In the genomic region with DNA sequence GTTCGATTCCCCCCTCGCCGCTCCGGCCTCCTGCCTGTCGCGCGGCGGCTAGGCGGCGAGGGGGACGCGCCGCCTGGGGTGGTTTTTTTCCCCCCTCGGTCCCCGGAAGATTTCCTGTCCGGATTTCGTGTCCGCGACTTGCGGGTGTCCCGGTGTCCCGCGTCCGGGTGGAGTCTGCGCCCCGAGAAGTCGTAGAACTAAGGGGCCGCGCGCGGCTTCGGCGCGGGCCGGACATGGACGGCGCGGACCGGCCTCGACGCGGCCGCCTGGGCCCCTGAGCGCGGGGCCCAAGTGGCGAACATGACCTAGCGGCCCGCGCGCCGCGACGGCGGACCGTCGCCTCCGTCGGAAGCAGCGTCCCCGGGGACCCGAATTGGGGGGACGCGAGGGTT, we compare ENCODE assay signal across 8 mouse cellular contexts. TPM values are rescaled to one million over a fixed set of nuclear protein-coding genes. Genes with fewer than 3 reads are reported as not detected.
A peak's percentile ranks its signal among the peaks of the same experiment; 100 is the strongest.
DNase-seq lines count a peak whose midpoint lies in the region; ATAC-seq and TF ChIP-seq lines count a peak whose summit lies in the region.

No protein-coding gene starts in this region.

- DNase-seq in gastrocnemius, adult 2 months: no peak
- DNase-seq in gastrocnemius, postnatal 4 days (ENCODE audit: low spot score in 2 of 2): no peak
- no peak for DNase-seq in thymus, adult 2 months
- no peak for DNase-seq in thymus, postnatal 4 days
- peak; percentile 87 for DNase-seq in testis, postnatal 14 days (ENCODE audit: low spot score)
- no peak for DNase-seq in spleen, postnatal 10 days (ENCODE audit: low spot score in 2 of 2)
- no peak for DNase-seq in right cerebral cortex, postnatal 36 days (ENCODE audit: low spot score in 2 of 2)

- H3K36me3 ChIP-seq in thymus, adult 2 months (ENCODE audit: control insufficient read depth, insufficient read depth, low read length): no peaks in the 10 kb centered on the region
- H3K36me3 ChIP-seq in liver, embryonic 12.5 days: peaks cover 40% of the 10 kb centered on the region

- no peaks in the 10 kb centered on the region for H3K9me3 ChIP-seq in liver, embryonic 12.5 days (replicated peaks)

- peak overlapping the region; percentile 100 for H3K4me3 ChIP-seq in gastrocnemius, adult 2 months
- peak overlapping the region; percentile 73 for H3K4me3 ChIP-seq in thymus, adult 2 months (ENCODE audit: control insufficient read depth, insufficient read depth, low read length)
- peak overlapping the region; percentile 94 for H3K4me3 ChIP-seq in liver, embryonic 12.5 days

- ATAC-seq in liver, embryonic 12.5 days: no peak

- H3K27me3 ChIP-seq in thymus, adult 2 months (ENCODE audit: control insufficient read depth, insufficient read depth, low read length): no peaks in the 10 kb centered on the region
- H3K27me3 ChIP-seq in liver, embryonic 12.5 days (replicated peaks): no peaks in the 10 kb centered on the region

- intact Hi-C loops in gastrocnemius, adult 2 months (cut with DNase I): loop anchor here (1.0 to 2.0 kb wide), 3 partner anchors 25 to 129 kb away; partner anchors contain the start of gene Polr2e

- peak overlapping the region; percentile 92 for H3K4me2 ChIP-seq in liver, embryonic 12.5 days

- peaks cover 29% of the 10 kb centered on the region for H3K4me1 ChIP-seq in thymus, adult 2 months (replicated peaks; ENCODE audit: control insufficient read depth, insufficient read depth, low read length)
- H3K4me1 ChIP-seq in liver, embryonic 12.5 days: peaks cover 55% of the 10 kb centered on the region

- TF ChIP-seq POLR2A in thymus, adult 2 months (IDR thresholded peaks at IDR 0.05; ENCODE audit: control insufficient read depth, extremely low read depth, insufficient read depth, low read length, poor library complexity): no peak

- H3K27ac ChIP-seq in gastrocnemius, adult 2 months: peak overlapping the region; percentile 96
- peak overlapping the region; percentile 13; the same call in 1 of the 2 replicates for H3K27ac ChIP-seq in thymus, adult 2 months (ENCODE audit: control insufficient read depth, insufficient read depth, low read length)
- peak overlapping the region; percentile 95 for H3K27ac ChIP-seq in liver, embryonic 12.5 days

- H3K9ac ChIP-seq in liver, embryonic 12.5 days: peak overlapping the region; percentile 98

- TF ChIP-seq CTCF in gastrocnemius, adult 2 months (IDR thresholded peaks at IDR 0.05): no peak
- TF ChIP-seq CTCF in thymus, adult 2 months (IDR thresholded peaks at IDR 0.05; ENCODE audit: borderline replicate concordance, control insufficient read depth, extremely low read depth, insufficient read depth, low read length, poor library complexity): no peak

- under 1% methylated on average over 63 of the region's 63 CpGs for WGBS in thymus, adult 2 months
- WGBS in liver, embryonic 12.5 days (ENCODE audit: insufficient replicate concordance): under 1% methylated on average over 63 of the region's 63 CpGs

RNA-seq across cellular contexts. Expression of gene Stk11, which starts 0.3 kb away (rescaled TPM):
- 100 to 1,000 TPM; 144 to 153 TPM for total RNA-seq in gastrocnemius, adult 2 months (2021)
- total RNA-seq in gastrocnemius, postnatal 4 days (2021): 100 to 1,000 TPM; 116 to 125 TPM
- polyA plus RNA-seq in thymus, adult 2 months (2012; rRNA removed): 265 and 270 TPM in 2 replicates
- 18.6 and 19.8 TPM in 2 replicates for polyA plus RNA-seq in liver, embryonic 12.5 days (2016; fragmentation: Nextera tagmentation; extraction: Ambion mirVana)

RNA-seq across cellular contexts. Expression of gene Sbno2, which starts 10.6 kb away (rescaled TPM):
- 1 to 10 TPM; 6.2 to 7.1 TPM for total RNA-seq in gastrocnemius, adult 2 months (2021)
- 10 to 100 TPM; 13.0 to 13.6 TPM for total RNA-seq in gastrocnemius, postnatal 4 days (2021)
- polyA plus RNA-seq in thymus, adult 2 months (2012; rRNA removed): 127 and 138 TPM in 2 replicates
- polyA plus RNA-seq in liver, embryonic 12.5 days (2016; fragmentation: Nextera tagmentation; extraction: Ambion mirVana): 15.0 and 15.4 TPM in 2 replicates

RNA-seq across cellular contexts. Expression of gene Atp5d, which starts 22.5 kb away (rescaled TPM):
- total RNA-seq in gastrocnemius, adult 2 months (2021): 100 to 1,000 TPM; 535 to 725 TPM
- total RNA-seq in gastrocnemius, postnatal 4 days (2021): 100 to 1,000 TPM; 522 to 564 TPM
- 1,163 and 1,361 TPM in 2 replicates for polyA plus RNA-seq in thymus, adult 2 months (2012; rRNA removed)
- 393 and 419 TPM in 2 replicates for polyA plus RNA-seq in liver, embryonic 12.5 days (2016; fragmentation: Nextera tagmentation; extraction: Ambion mirVana)

RNA-seq across cellular contexts. Expression of gene Cbarp, which starts 24.7 kb away (rescaled TPM):
- 1 to 10 TPM; 1.8 to 2.3 TPM for total RNA-seq in gastrocnemius, adult 2 months (2021)
- 1 to 10 TPM; 2.2 to 2.7 TPM for total RNA-seq in gastrocnemius, postnatal 4 days (2021)
- 34.0 and 37.7 TPM in 2 replicates for polyA plus RNA-seq in thymus, adult 2 months (2012; rRNA removed)
- polyA plus RNA-seq in liver, embryonic 12.5 days (2016; fragmentation: Nextera tagmentation; extraction: Ambion mirVana): 0.94 and 0.96 TPM in 2 replicates

RNA-seq across cellular contexts. Expression of gene Midn, which starts 32.1 kb away (rescaled TPM):
- total RNA-seq in gastrocnemius, adult 2 months (2021): 10 to 100 TPM; 34.3 to 39.8 TPM
- 10 to 100 TPM; 67.7 to 74.0 TPM for total RNA-seq in gastrocnemius, postnatal 4 days (2021)
- polyA plus RNA-seq in thymus, adult 2 months (2012; rRNA removed): 342 and 374 TPM in 2 replicates
- polyA plus RNA-seq in liver, embryonic 12.5 days (2016; fragmentation: Nextera tagmentation; extraction: Ambion mirVana): 5.7 and 6.3 TPM in 2 replicates

Comparison
In these comparisons a context has a peak if more than half of its experiments do, and no peak if none do; other contexts are left out.
1. H3K27ac ChIP-seq: peak in every context shown above with its lines; median percentile 96 in gastrocnemius, adult 2 months; 95 in liver, embryonic 12.5 days; 13 in thymus, adult 2 months.